Mouse (Mus musculus): ENCODE measurements around the gene AI661453. TPM values are rescaled to one million over a fixed set of nuclear protein-coding genes. Genes with fewer than 3 reads are reported as not detected.
A peak's percentile ranks its signal among the peaks of the same experiment; 100 is the strongest.

The AI661453 gene
- polyA plus RNA-seq, 1 experiment from 2014 or later: 0.26 TPM

GRCm38 (mm10) chr17:47472435-47473350 is 36.3 kb downstream of the AI661453 start:
- ATAC-seq (replicated peaks): no peak
- WGBS: 62% methylated on average over 15 of the region's 15 CpGs

GRCm38 (mm10) chr17:47473434-47473974 is 37.1 kb downstream of the AI661453 start:
- H3K4me3 ChIP-seq: no peak overlapping the region
- no peak overlapping the region for H3K9ac ChIP-seq
- no peaks in the 10 kb centered on the region for H3K4me1 ChIP-seq
- H3K27me3 ChIP-seq (replicated peaks): peaks cover 5% of the 10 kb centered on the region
- H3K36me3 ChIP-seq (replicated peaks): no peaks in the 10 kb centered on the region
- no peaks in the 10 kb centered on the region for H3K9me3 ChIP-seq
- WGBS: 15% methylated on average over 8 of the region's 8 CpGs
- no peak for ATAC-seq (replicated peaks)
- H3K4me2 ChIP-seq: no peak overlapping the region
- no peak overlapping the region for H3K27ac ChIP-seq

More at GRCm38 (mm10) chr17:47472435-47473350, 36.3 kb downstream of the AI661453 start:
- H3K27me3 ChIP-seq (replicated peaks): peaks cover 13% of the 10 kb centered on the region
- no peak overlapping the region for H3K4me2 ChIP-seq
- no peak overlapping the region for H3K27ac ChIP-seq
- H3K9me3 ChIP-seq: no peaks in the 10 kb centered on the region
- H3K4me1 ChIP-seq: no peaks in the 10 kb centered on the region
- H3K4me3 ChIP-seq: no peak overlapping the region
- no peaks in the 10 kb centered on the region for H3K36me3 ChIP-seq (replicated peaks)
- no peak overlapping the region for H3K9ac ChIP-seq

- H3K9me3 ChIP-seq: no peaks in the 10 kb centered on the region
- no peaks in the 10 kb centered on the region for H3K4me1 ChIP-seq
- no peak overlapping the region for H3K9ac ChIP-seq
- no peak overlapping the region for H3K4me2 ChIP-seq
- 79% methylated on average over 4 of the region's 4 CpGs for WGBS
- H3K27ac ChIP-seq: no peak overlapping the region
- H3K4me3 ChIP-seq: no peak overlapping the region
- ATAC-seq (replicated peaks): no peak
- no peaks in the 10 kb centered on the region for H3K36me3 ChIP-seq (replicated peaks)
- no peaks in the 10 kb centered on the region for H3K27me3 ChIP-seq (replicated peaks)
Measured at GRCm38 (mm10) chr17:47474250-47474649, 37.8 kb downstream of the AI661453 start.

- no peaks in the 10 kb centered on the region for H3K27me3 ChIP-seq (replicated peaks)
- WGBS: 84% methylated on average over 4 of the region's 4 CpGs
- ATAC-seq (replicated peaks): no peak
- H3K4me2 ChIP-seq: no peak overlapping the region
- H3K4me3 ChIP-seq: no peak overlapping the region
- no peaks in the 10 kb centered on the region for H3K36me3 ChIP-seq (replicated peaks)
- H3K4me1 ChIP-seq: no peaks in the 10 kb centered on the region
- H3K9ac ChIP-seq: no peak overlapping the region
- no peak overlapping the region for H3K27ac ChIP-seq
- H3K9me3 ChIP-seq: no peaks in the 10 kb centered on the region
Measured at GRCm38 (mm10) chr17:47475181-47475580, 38.8 kb downstream of the AI661453 start.

GRCm38 (mm10) chr17:47475714-47476113 is 39.3 kb downstream of the AI661453 start:
- no peak overlapping the region for H3K9ac ChIP-seq
- no peaks in the 10 kb centered on the region for H3K4me1 ChIP-seq
- no peaks in the 10 kb centered on the region for H3K36me3 ChIP-seq (replicated peaks)
- no peak overlapping the region for H3K4me2 ChIP-seq
- H3K27me3 ChIP-seq (replicated peaks): no peaks in the 10 kb centered on the region
- no peak overlapping the region for H3K4me3 ChIP-seq
- 62% methylated on average over 3 of the region's 3 CpGs for WGBS
- H3K27ac ChIP-seq: no peak overlapping the region
- ATAC-seq (replicated peaks): no peak
- H3K9me3 ChIP-seq: no peaks in the 10 kb centered on the region

DNA sequence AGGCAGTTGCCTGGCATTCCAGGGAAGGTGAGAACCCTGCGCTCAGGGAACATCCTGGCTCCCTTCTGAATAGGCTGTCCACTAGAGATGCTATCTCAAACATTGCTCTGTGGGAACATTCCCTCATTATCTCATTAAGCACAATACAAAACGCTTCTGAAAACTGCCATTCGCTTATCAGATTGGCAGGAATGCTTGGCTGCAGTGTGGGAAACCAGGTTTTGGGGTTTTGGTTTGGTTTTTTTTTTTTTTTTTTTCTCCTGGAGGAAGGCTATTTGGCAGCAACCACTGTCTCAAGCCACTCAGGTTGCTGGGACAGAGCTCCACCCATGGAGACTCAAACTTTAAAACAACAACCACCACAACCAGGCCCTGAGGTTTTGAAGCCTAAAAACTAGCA is 43.5 kb downstream of the AI661453 start:
- no peaks in the 10 kb centered on the region for H3K9me3 ChIP-seq
- no peaks in the 10 kb centered on the region for H3K4me1 ChIP-seq
- no peak overlapping the region for H3K9ac ChIP-seq
- H3K4me2 ChIP-seq: no peak overlapping the region
- H3K27me3 ChIP-seq (replicated peaks): no peaks in the 10 kb centered on the region
- WGBS: 82% methylated on average over 3 of the region's 3 CpGs
- H3K4me3 ChIP-seq: no peak overlapping the region
- H3K27ac ChIP-seq: no peak overlapping the region
- H3K36me3 ChIP-seq (replicated peaks): no peaks in the 10 kb centered on the region
- ATAC-seq (replicated peaks): no peak

DNA sequence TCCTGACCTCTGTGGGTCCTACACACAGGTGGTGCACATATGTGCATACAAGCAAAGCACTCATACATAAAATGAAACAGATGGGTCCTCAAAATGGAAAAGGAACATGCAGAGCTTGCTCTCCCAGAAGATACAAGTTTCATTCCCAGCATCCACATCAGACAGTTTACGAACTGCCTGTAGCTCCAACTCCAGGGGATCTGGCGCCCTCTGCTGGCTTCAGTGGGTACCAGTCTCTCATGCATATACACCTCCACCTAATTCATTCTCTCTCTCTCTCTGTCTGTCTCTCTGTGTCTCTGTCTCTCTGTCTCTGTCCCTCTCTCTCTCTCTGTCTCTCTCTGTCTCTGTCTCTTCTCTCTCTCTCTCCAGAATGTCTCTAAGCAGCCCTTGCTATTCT is 46.0 kb downstream of the AI661453 start:
- ATAC-seq (replicated peaks): no peak
- no peak overlapping the region for H3K27ac ChIP-seq
- no peak overlapping the region for H3K4me2 ChIP-seq
- H3K9ac ChIP-seq: no peak overlapping the region
- no peaks in the 10 kb centered on the region for H3K4me1 ChIP-seq
- no peak overlapping the region for H3K4me3 ChIP-seq
- WGBS: 25% methylated on average over 2 of the region's 2 CpGs
- no peaks in the 10 kb centered on the region for H3K9me3 ChIP-seq
- no peaks in the 10 kb centered on the region for H3K36me3 ChIP-seq (replicated peaks)
- H3K27me3 ChIP-seq (replicated peaks): no peaks in the 10 kb centered on the region

GRCm38 (mm10) chr17:47484241-47484921 is 48.0 kb downstream of the AI661453 start:
- ATAC-seq (replicated peaks): 0 out of 2 replicates have a peak, but pooled peaks have one; percentile 24
- no peaks in the 10 kb centered on the region for H3K9me3 ChIP-seq
- H3K36me3 ChIP-seq (replicated peaks): peaks cover 6% of the 10 kb centered on the region; the same call in 1 of the 2 replicates
- 14% methylated on average over 1 of the region's 1 CpGs for WGBS
- no peaks in the 10 kb centered on the region for H3K4me1 ChIP-seq
- H3K27ac ChIP-seq: no peak overlapping the region
- no peak overlapping the region for H3K9ac ChIP-seq
- H3K4me2 ChIP-seq: no peak overlapping the region
- no peak overlapping the region for H3K4me3 ChIP-seq
- no peaks in the 10 kb centered on the region for H3K27me3 ChIP-seq (replicated peaks)

GRCm38 (mm10) chr17:47484993-47485392 is 48.6 kb downstream of the AI661453 start:
- peaks cover 12% of the 10 kb centered on the region; the same call in 1 of the 2 replicates for H3K36me3 ChIP-seq (replicated peaks)
- no peak overlapping the region for H3K9ac ChIP-seq
- H3K27me3 ChIP-seq (replicated peaks): no peaks in the 10 kb centered on the region
- no peak overlapping the region for H3K4me3 ChIP-seq
- no peak for ATAC-seq (replicated peaks)
- H3K27ac ChIP-seq: no peak overlapping the region
- H3K9me3 ChIP-seq: no peaks in the 10 kb centered on the region
- no peaks in the 10 kb centered on the region for H3K4me1 ChIP-seq
- no peak overlapping the region for H3K4me2 ChIP-seq
- WGBS: 8% methylated on average over 3 of the region's 3 CpGs

GRCm38 (mm10) chr17:47485791-47486190 is 49.4 kb downstream of the AI661453 start:
- ATAC-seq (replicated peaks): no peak
- WGBS: 77% methylated on average over 3 of the region's 3 CpGs
- Histone ChIP-seq H3K9me3 (no peaks in the 10 kb centered on the region), H3K4me3 (no peak overlapping the region), H3K27me3 (replicated peaks) (no peaks in the 10 kb centered on the region), H3K36me3 (replicated peaks) (peaks cover 17% of the 10 kb centered on the region; the same call in 1 of the 2 replicates), H3K9ac (no peak overlapping the region), H3K27ac (no peak overlapping the region), H3K4me1 (no peaks in the 10 kb centered on the region), H3K4me2 (no peak overlapping the region)

GRCm38 (mm10) chr17:47490791-47491190 is 54.4 kb downstream of the AI661453 start:
- Histone ChIP-seq H3K27me3 (replicated peaks) (no peaks in the 10 kb centered on the region), H3K27ac (no peak overlapping the region), H3K4me1 (no peaks in the 10 kb centered on the region), H3K36me3 (replicated peaks) (peaks cover 45% of the 10 kb centered on the region), H3K4me3 (no peak overlapping the region), H3K4me2 (no peak overlapping the region), H3K9ac (no peak overlapping the region), H3K9me3 (no peaks in the 10 kb centered on the region)
- no peak for ATAC-seq (replicated peaks)
- WGBS: 84% methylated on average over 9 of the region's 9 CpGs

GRCm38 (mm10) chr17:47492731-47493130 is 56.3 kb downstream of the AI661453 start:
- WGBS: 82% methylated on average over 6 of the region's 6 CpGs
- ATAC-seq (replicated peaks): no peak
- no peaks in the 10 kb centered on the region for H3K9me3 ChIP-seq
- H3K9ac ChIP-seq: no peak overlapping the region
- H3K4me3 ChIP-seq: no peak overlapping the region
- H3K4me1 ChIP-seq: no peaks in the 10 kb centered on the region
- peaks cover 52% of the 10 kb centered on the region for H3K36me3 ChIP-seq (replicated peaks)
- no peaks in the 10 kb centered on the region for H3K27me3 ChIP-seq (replicated peaks)
- no peak overlapping the region for H3K4me2 ChIP-seq
- no peak overlapping the region for H3K27ac ChIP-seq

All from midbrain, embryonic 15.5 days (tissue).